15 mouse cellular contexts compared by ENCODE assay signal in genomic region chr2:115884184-115884583, GRCm38 (mm10).
DNase-seq lines count a peak whose midpoint lies in the region; ATAC-seq and TF ChIP-seq lines count a peak whose summit lies in the region.
"Had no signal": no experiment of that assay in that cellular context is flagged by ENCODE, and none has a peak within 500 bp of the region (broad histone marks: within the 10 kb centered on the region; RNA-seq: fewer than 3 reads in every experiment).

No protein-coding gene starts in this region.

- no peak overlapping the region for H3K27ac ChIP-seq in neural tube, embryonic 12.5 days
- H3K27ac ChIP-seq in forebrain, embryonic 16.5 days (ENCODE audit: low read length), result no peak overlapping the region
- H3K27ac ChIP-seq in midbrain, postnatal 0 days (ENCODE audit: low read depth, low read length), result no peak overlapping the region
- H3K27ac ChIP-seq: midbrain, embryonic 12.5 days had no signal

- H3K9ac ChIP-seq in neural tube, embryonic 12.5 days, result no peak overlapping the region
- no peak overlapping the region for H3K9ac ChIP-seq in forebrain, embryonic 16.5 days (replicated peaks; ENCODE audit: low read depth, low read length)
- no peak overlapping the region for H3K9ac ChIP-seq in midbrain, postnatal 0 days (replicated peaks; ENCODE audit: low read length, poor library complexity, severe bottlenecking)
- H3K9ac ChIP-seq: midbrain, embryonic 12.5 days had no signal

- H3K4me3 ChIP-seq in neural tube, embryonic 12.5 days, result no peak overlapping the region
- H3K4me3 ChIP-seq in forebrain, embryonic 16.5 days (replicated peaks; ENCODE audit: low read length), result no peak overlapping the region
- no peak overlapping the region for H3K4me3 ChIP-seq in midbrain, postnatal 0 days (ENCODE audit: low read depth, low read length)
- H3K4me3 ChIP-seq: midbrain, embryonic 12.5 days had no signal

- no peaks in the 10 kb centered on the region for H3K27me3 ChIP-seq in neural tube, embryonic 12.5 days (replicated peaks)
- no peaks in the 10 kb centered on the region for H3K27me3 ChIP-seq in forebrain, embryonic 16.5 days (replicated peaks; ENCODE audit: control insufficient read depth, insufficient read depth, low read length)
- H3K27me3 ChIP-seq in midbrain, postnatal 0 days (ENCODE audit: insufficient read depth, low read length), result no peaks in the 10 kb centered on the region
- H3K27me3 ChIP-seq: midbrain, embryonic 12.5 days had no signal

- peaks cover 3% of the 10 kb centered on the region for H3K36me3 ChIP-seq in neural tube, embryonic 12.5 days
- H3K36me3 ChIP-seq in forebrain, embryonic 16.5 days (ENCODE audit: control insufficient read depth, insufficient read depth), result no peaks in the 10 kb centered on the region
- no peaks in the 10 kb centered on the region for H3K36me3 ChIP-seq in midbrain, postnatal 0 days (ENCODE audit: insufficient read depth, low read length)
- H3K36me3 ChIP-seq: G1E; midbrain, embryonic 12.5 days had no signal

- ATAC-seq in neural tube, embryonic 12.5 days (ENCODE audit: low FRiP score, low read depth), result peak; percentile 32; the same call in 1 of the 2 replicates
- ATAC-seq in forebrain, embryonic 16.5 days, result peak; percentile 48; the same call in 1 of the 2 replicates
- ATAC-seq in midbrain, postnatal 0 days (ENCODE audit: low FRiP score), result peak; percentile 71; the same call in 1 of the 2 replicates
- ATAC-seq in activated CD4-positive, CD25-positive, alpha-beta regulatory T cell, adult 4 months, result no peak

- no peak for TF ChIP-seq CTCF in midbrain, postnatal 0 days (IDR thresholded peaks at IDR 0.05)

- no peaks in the 10 kb centered on the region for H3K9me3 ChIP-seq in neural tube, embryonic 12.5 days
- no peaks in the 10 kb centered on the region for H3K9me3 ChIP-seq in forebrain, embryonic 16.5 days (ENCODE audit: control insufficient read depth, low read length)
- no peaks in the 10 kb centered on the region for H3K9me3 ChIP-seq in midbrain, postnatal 0 days (ENCODE audit: low read length)
- H3K9me3 ChIP-seq: midbrain, embryonic 12.5 days had no signal

- no peak for DNase-seq in neural tube, embryonic 10.5 days (ENCODE audit: extremely low spot score, low spot score)
- peak; percentile 42 for DNase-seq in midbrain, postnatal 0 days (ENCODE audit: low spot score)
- DNase-seq in spleen, adult 12 weeks (ENCODE audit: low spot score), result no peak
- DNase-seq in cerebellum, adult 9-10 months, result no peak
- DNase-seq: cerebellum, postnatal 25 days; gastrocnemius, postnatal 14 days; layer of hippocampus, postnatal 36 days; lung, adult 18-20 months; lung, postnatal 4 days; thymus, postnatal 25 days had no signal

- WGBS in neural tube, embryonic 12.5 days, result 29% methylated on average over 9 of the region's 9 CpGs
- WGBS in forebrain, embryonic 16.5 days, result 13% methylated on average over 9 of the region's 9 CpGs
- WGBS in midbrain, postnatal 0 days, result 26% methylated on average over 9 of the region's 9 CpGs

- H3K4me2 ChIP-seq in neural tube, embryonic 12.5 days (replicated peaks), result no peak overlapping the region
- H3K4me2 ChIP-seq in forebrain, embryonic 16.5 days (ENCODE audit: low read length), result no peak overlapping the region
- 0 out of 2 replicates have a peak overlapping the region, but pooled peaks have one; percentile 9 for H3K4me2 ChIP-seq in midbrain, postnatal 0 days (ENCODE audit: low read depth, low read length, poor library complexity, severe bottlenecking)
- H3K4me2 ChIP-seq: midbrain, embryonic 12.5 days had no signal

- H3K4me1 ChIP-seq in neural tube, embryonic 12.5 days, result peaks cover 24% of the 10 kb centered on the region; the same call in 1 of the 2 replicates
- H3K4me1 ChIP-seq in forebrain, embryonic 16.5 days (replicated peaks; ENCODE audit: control insufficient read depth, insufficient read depth, low read length), result peaks cover 23% of the 10 kb centered on the region
- H3K4me1 ChIP-seq in midbrain, postnatal 0 days (ENCODE audit: insufficient read depth, low read length), result 0 out of 2 replicates have a peak, but pooled peaks cover 4% of the 10 kb centered on the region
